Mouse (Mus musculus) heart, postnatal 0 days (tissue): Measurements from ENCODE around the gene Dnajc17.

Experiments
- CTCF ChIP-seq: IDR thresholded peaks from 2 replicates; pipeline ENCODE4 v1.5.1; 2016; ENCODE audit warnings: antibody characterized with exemption, control low read depth, low read depth
- EP300 ChIP-seq: IDR thresholded peaks from 2 replicates; pipeline ENCODE4 v1.6.1; 2016; ENCODE audit warnings: antibody characterized with exemption, low read depth

DNA sequence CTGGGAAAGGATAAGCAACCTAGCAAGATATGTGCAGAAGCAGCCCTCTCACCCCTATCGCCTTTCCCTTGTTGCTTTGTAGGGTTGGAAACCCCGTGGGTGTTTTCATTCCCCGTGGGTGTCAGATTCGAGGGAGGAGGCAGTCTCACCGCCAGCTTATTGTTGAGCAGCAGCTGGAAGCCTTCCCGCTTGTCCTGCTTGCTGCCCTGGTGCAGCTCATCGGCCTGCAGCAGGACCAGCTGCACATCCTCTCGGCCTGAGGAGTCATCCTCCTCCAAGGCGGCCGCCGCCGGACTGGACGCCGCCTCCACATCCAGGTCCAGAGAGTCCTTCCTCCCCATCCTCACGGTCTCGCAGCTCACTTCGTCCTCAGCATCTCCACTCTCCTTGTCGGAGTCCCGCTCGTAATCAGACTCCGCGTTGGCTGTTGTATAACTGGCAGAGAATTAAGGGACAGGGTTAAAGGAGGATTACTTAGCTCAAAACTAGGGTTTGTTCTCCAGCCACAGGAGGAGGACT, 61.4 kb downstream of the Dnajc17 start:
- TF ChIP-seq CTCF (no peak), EP300 (no peak)
